Mouse (Mus musculus): ENCODE results near the gene Clgn. TPM values are rescaled to one million over a fixed set of nuclear protein-coding genes. Genes with fewer than 3 reads are reported as not detected.

Gene Clgn
- polyA plus RNA-seq, 1 experiment from 2014 or later = 0.07 TPM

DNA sequence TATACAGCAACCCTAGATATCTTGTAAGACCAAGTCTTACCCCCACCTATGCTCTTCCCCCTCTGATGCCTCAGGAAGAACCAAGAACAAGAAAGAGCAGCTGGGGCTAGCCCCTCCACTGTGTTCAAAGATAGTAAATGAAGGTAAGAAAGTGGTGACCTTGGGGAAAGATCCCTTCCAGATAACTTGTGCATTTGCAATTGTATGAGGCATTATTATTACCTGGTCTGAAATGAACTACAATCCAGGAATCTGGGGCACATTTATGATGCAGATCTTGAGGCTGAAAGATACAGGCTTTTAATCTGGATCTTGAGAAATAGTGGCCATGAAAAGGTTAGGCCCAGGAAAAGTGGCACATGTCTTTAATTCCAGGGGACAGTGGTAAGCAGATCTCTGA lies 12.4 kb upstream of the Clgn start:
- Histone ChIP-seq H3K9me3 (ENCODE audit: low read length) (no peaks in the 10 kb centered on the region), H3K4me3 (ENCODE audit: low read depth, low read length) (no peak overlapping the region), H3K27ac (ENCODE audit: low read length) (no peak overlapping the region), H3K27me3 (replicated peaks; ENCODE audit: insufficient read depth, low read length) (no peaks in the 10 kb centered on the region), H3K4me1 (ENCODE audit: insufficient read depth, low read depth, low read length) (no peaks in the 10 kb centered on the region), H3K4me2 (replicated peaks; ENCODE audit: low read depth, low read length) (no peak overlapping the region), H3K36me3 (ENCODE audit: insufficient read depth, low read length) (no peaks in the 10 kb centered on the region), H3K9ac (replicated peaks; ENCODE audit: low read depth) (no peak overlapping the region)
- no peak for DNase-seq (ENCODE audit: low spot score)
- TF ChIP-seq EP300 (IDR thresholded peaks at IDR 0.05) (no peak), CTCF (IDR thresholded peaks at IDR 0.05) (no peak)
- no peak for ATAC-seq

DNA sequence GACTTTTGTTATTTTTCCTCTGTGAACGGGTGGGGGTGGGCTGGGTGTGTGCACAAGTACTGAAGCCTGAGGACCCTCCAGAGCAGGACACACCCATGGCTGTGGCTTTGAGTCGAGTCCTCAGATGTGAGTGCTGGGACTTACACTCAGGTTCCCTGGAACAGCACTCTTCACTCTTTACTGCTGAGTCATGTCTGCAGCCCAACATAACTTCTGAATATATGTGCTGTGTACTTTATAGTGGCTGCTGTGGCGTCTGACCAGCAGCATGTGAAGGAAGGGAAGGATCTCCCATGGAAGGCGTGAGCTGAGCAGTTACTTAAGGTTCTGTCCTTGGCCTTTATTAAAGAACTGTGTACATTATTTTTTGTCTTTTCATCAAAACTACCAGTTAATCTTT lies 9.5 kb upstream of the Clgn start:
- DNase-seq (ENCODE audit: low spot score) (peak; percentile 22), ATAC-seq (no peak)
- Histone ChIP-seq H3K4me2 (replicated peaks; ENCODE audit: low read depth, low read length) (no peak overlapping the region), H3K4me3 (ENCODE audit: low read depth, low read length) (no peak overlapping the region), H3K9ac (replicated peaks; ENCODE audit: low read depth) (no peak overlapping the region), H3K9me3 (ENCODE audit: low read length) (no peaks in the 10 kb centered on the region), H3K27me3 (replicated peaks; ENCODE audit: insufficient read depth, low read length) (no peaks in the 10 kb centered on the region), H3K27ac (ENCODE audit: low read length) (no peak overlapping the region), H3K4me1 (ENCODE audit: insufficient read depth, low read depth, low read length) (no peaks in the 10 kb centered on the region), H3K36me3 (ENCODE audit: insufficient read depth, low read length) (no peaks in the 10 kb centered on the region)
- WGBS = 34% methylated on average over 4 of the region's 4 CpGs
- TF ChIP-seq CTCF (IDR thresholded peaks at IDR 0.05) (no peak), EP300 (IDR thresholded peaks at IDR 0.05) (no peak)

- no peak for DNase-seq (ENCODE audit: low spot score)
- Histone ChIP-seq H3K4me1 (ENCODE audit: insufficient read depth, low read depth, low read length) (no peaks in the 10 kb centered on the region), H3K4me3 (ENCODE audit: low read depth, low read length) (no peak overlapping the region), H3K27ac (ENCODE audit: low read length) (no peak overlapping the region), H3K9me3 (ENCODE audit: low read length) (no peaks in the 10 kb centered on the region), H3K27me3 (replicated peaks; ENCODE audit: insufficient read depth, low read length) (no peaks in the 10 kb centered on the region), H3K4me2 (replicated peaks; ENCODE audit: low read depth, low read length) (no peak overlapping the region), H3K36me3 (ENCODE audit: insufficient read depth, low read length) (no peaks in the 10 kb centered on the region), H3K9ac (replicated peaks; ENCODE audit: low read depth) (no peak overlapping the region)
- TF ChIP-seq EP300 (IDR thresholded peaks at IDR 0.05) (no peak), CTCF (IDR thresholded peaks at IDR 0.05) (no peak)
- 72% methylated on average over 2 of the region's 2 CpGs for WGBS
- no peak for ATAC-seq
Observed at GRCm38 (mm10) chr8:83381016-83381415, 8.7 kb upstream of the Clgn start.

DNA sequence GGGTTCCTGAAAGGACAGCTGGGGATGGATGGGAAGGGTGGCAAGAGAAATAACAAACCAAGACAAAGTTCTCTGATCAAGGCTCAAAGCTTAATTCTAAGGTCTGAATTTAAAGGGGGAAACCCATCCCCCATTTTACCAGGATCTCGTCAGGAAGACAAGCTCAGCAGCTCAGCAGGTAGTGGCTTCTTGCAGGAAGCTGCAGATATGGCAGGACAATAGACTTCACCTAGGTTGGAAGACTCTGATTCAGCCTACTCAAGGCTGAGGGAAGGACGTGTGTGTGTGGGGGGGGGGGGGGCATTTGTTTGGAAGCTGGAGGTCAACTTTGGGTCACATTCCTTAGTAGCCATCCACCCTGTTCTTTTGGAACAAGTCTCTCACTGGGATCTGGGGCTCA lies 6.8 kb upstream of the Clgn start:
- WGBS = 23% methylated on average over 2 of the region's 2 CpGs
- Histone ChIP-seq H3K4me1 (ENCODE audit: insufficient read depth, low read depth, low read length) (no peaks in the 10 kb centered on the region), H3K4me3 (ENCODE audit: low read depth, low read length) (no peak overlapping the region), H3K9ac (replicated peaks; ENCODE audit: low read depth) (no peak overlapping the region), H3K27ac (ENCODE audit: low read length) (no peak overlapping the region), H3K4me2 (replicated peaks; ENCODE audit: low read depth, low read length) (no peak overlapping the region), H3K9me3 (ENCODE audit: low read length) (no peaks in the 10 kb centered on the region), H3K36me3 (ENCODE audit: insufficient read depth, low read length) (no peaks in the 10 kb centered on the region), H3K27me3 (replicated peaks; ENCODE audit: insufficient read depth, low read length) (no peaks in the 10 kb centered on the region)
- ATAC-seq (no peak), DNase-seq (ENCODE audit: low spot score) (no peak)
- TF ChIP-seq EP300 (IDR thresholded peaks at IDR 0.05) (no peak), CTCF (IDR thresholded peaks at IDR 0.05) (no peak)

GRCm38 (mm10) chr8:83390006-83390701 lies 487 bp downstream of the Clgn start:
- DNase-seq (ENCODE audit: low spot score) = no peak
- no peak for ATAC-seq

GRCm38 (mm10) chr8:83392521-83392920 lies 2.9 kb downstream of the Clgn start:
- ATAC-seq = no peak

More at GRCm38 (mm10) chr8:83390006-83390701, 487 bp downstream of the Clgn start:
- 0 out of 2 replicates have a peak, but pooled peaks cover 5% of the 10 kb centered on the region for H3K4me1 ChIP-seq (ENCODE audit: insufficient read depth, low read depth, low read length)
- no peak overlapping the region for H3K27ac ChIP-seq (ENCODE audit: low read length)
- peaks cover 14% of the 10 kb centered on the region for H3K27me3 ChIP-seq (replicated peaks; ENCODE audit: insufficient read depth, low read length)
- 8% methylated on average over 14 of the region's 14 CpGs for WGBS
- TF ChIP-seq CTCF (IDR thresholded peaks at IDR 0.05) = no peak
- TF ChIP-seq EP300 (IDR thresholded peaks at IDR 0.05) = no peak
- H3K4me2 ChIP-seq (replicated peaks; ENCODE audit: low read depth, low read length) = 0 out of 2 replicates have a peak overlapping the region, but pooled peaks have one; percentile 33
- no peak overlapping the region for H3K9ac ChIP-seq (replicated peaks; ENCODE audit: low read depth)
- no peak overlapping the region; the same call in 1 of the 2 replicates for H3K4me3 ChIP-seq (ENCODE audit: low read depth, low read length)
- no peaks in the 10 kb centered on the region for H3K9me3 ChIP-seq (ENCODE audit: low read length)
- H3K36me3 ChIP-seq (ENCODE audit: insufficient read depth, low read length) = no peaks in the 10 kb centered on the region

More at GRCm38 (mm10) chr8:83392521-83392920, 2.9 kb downstream of the Clgn start:
- WGBS = 55% methylated on average over 1 of the region's 1 CpGs
- H3K27ac ChIP-seq (ENCODE audit: low read length) = no peak overlapping the region
- TF ChIP-seq EP300 (IDR thresholded peaks at IDR 0.05) (no peak), CTCF (IDR thresholded peaks at IDR 0.05) (no peak)
- H3K4me1 ChIP-seq (ENCODE audit: insufficient read depth, low read depth, low read length) = 0 out of 2 replicates have a peak, but pooled peaks cover 5% of the 10 kb centered on the region
- H3K27me3 ChIP-seq (replicated peaks; ENCODE audit: insufficient read depth, low read length) = peaks cover 14% of the 10 kb centered on the region
- no peaks in the 10 kb centered on the region for H3K9me3 ChIP-seq (ENCODE audit: low read length)
- H3K9ac ChIP-seq (replicated peaks; ENCODE audit: low read depth) = no peak overlapping the region
- no peak overlapping the region for H3K4me2 ChIP-seq (replicated peaks; ENCODE audit: low read depth, low read length)
- DNase-seq (ENCODE audit: low spot score) = no peak
- no peaks in the 10 kb centered on the region for H3K36me3 ChIP-seq (ENCODE audit: insufficient read depth, low read length)
- no peak overlapping the region for H3K4me3 ChIP-seq (ENCODE audit: low read depth, low read length)
